Mouse (Mus musculus): ENCODE results near the gene Gm17617. TPM values are rescaled to one million over a fixed set of nuclear protein-coding genes. Genes with fewer than 3 reads are reported as not detected.

Gene Gm17617
- total and polyA plus RNA-seq, 3 experiments, result not detected

GRCm38 (mm10) chr13:55105953-55106691 lies 27.2 kb downstream of the Gm17617 start:
- peaks cover 0 to 27% of the 10 kb centered on the region in 2 experiments; a peak in 3 of 4 replicates for H3K36me3 ChIP-seq (ENCODE audit: control insufficient read depth in 1 of 2, insufficient read depth in 2 of 2, low read length in 2 of 2)
- H3K9me3 ChIP-seq (replicated peaks; ENCODE audit: insufficient read depth, low read length), result no peaks in the 10 kb centered on the region
- TF ChIP-seq ZMIZ1 (IDR thresholded peaks at IDR 0.05; ENCODE audit: low read depth, low read length) (no peak), RCOR1 (IDR thresholded peaks at IDR 0.05; ENCODE audit: low read depth, low read length) (peak; percentile 33; the same call in 1 of the 2 replicates), MYB (IDR thresholded peaks at IDR 0.05; ENCODE audit: low read depth, low read length) (no peak), UBTF (IDR thresholded peaks at IDR 0.05; ENCODE audit: borderline replicate concordance, insufficient read depth, low read depth, low read length) (no peak), TAL1 (IDR thresholded peaks at IDR 0.05; ENCODE audit: low read length) (peak; percentile 15; the same call in 1 of the 2 replicates), MAFK (IDR thresholded peaks at IDR 0.05; ENCODE audit: borderline replicate concordance, low read depth, low read length) (0 out of 2 replicates have a peak, but pooled peaks have one; percentile 23), EP300 (IDR thresholded peaks at IDR 0.05; ENCODE audit: low read depth in 1 of 2, low read length in 2 of 2) (peak; percentile 52 to 60), ZNF384 (IDR thresholded peaks at IDR 0.05; ENCODE audit: low read depth, low read length) (0 out of 2 replicates have a peak, but pooled peaks have one; percentile 29), GATA1 (IDR thresholded peaks at IDR 0.05; ENCODE audit: low read depth, low read length) (peak; percentile 66), TCF12 (IDR thresholded peaks at IDR 0.05; ENCODE audit: low read depth, low read length) (peak; percentile 64; the same call in 1 of the 2 replicates)
- H3K27me3 ChIP-seq (ENCODE audit: control insufficient read depth in 1 of 2, insufficient read depth in 2 of 2, low read length in 2 of 2), result no peaks in the 10 kb centered on the region
- peak overlapping the region; percentile 93 for H3K9ac ChIP-seq (ENCODE audit: control insufficient read depth, low read depth, low read length, poor library complexity, severe bottlenecking)
- peaks cover 3 to 23% of the 10 kb centered on the region in 2 experiments; a peak in 3 of 4 replicates for H3K4me1 ChIP-seq (ENCODE audit: control insufficient read depth in 1 of 2, insufficient read depth in 2 of 2, low read length in 2 of 2)
- peak; percentile 62 for DNase-seq (ENCODE audit: low read depth, low spot score)
- peak overlapping the region; percentile 89 to 91 for H3K4me3 ChIP-seq (ENCODE audit: control insufficient read depth in 1 of 2, insufficient read depth in 1 of 2, low read depth in 2 of 2, low read length in 2 of 2)
- H3K27ac ChIP-seq (ENCODE audit: control insufficient read depth, low read depth, low read length), result peak overlapping the region; percentile 59
- peaks cover 28% of the 10 kb centered on the region for H3K79me2 ChIP-seq (ENCODE audit: control insufficient read depth, insufficient read depth, low read length, poor library complexity)

GRCm38 (mm10) chr13:55105045-55105952 lies 28.0 kb downstream of the Gm17617 start, which contains the start of gene Zfp346:
Zfp346 (plus strand) TSS chr13:55105311.
- Histone ChIP-seq H3K4me1 (ENCODE audit: control insufficient read depth in 1 of 2, insufficient read depth in 2 of 2, low read length in 2 of 2) (peaks cover 3 to 23% of the 10 kb centered on the region in 2 experiments; a peak in 3 of 4 replicates), H3K36me3 (ENCODE audit: control insufficient read depth in 1 of 2, insufficient read depth in 2 of 2, low read length in 2 of 2) (peaks cover 0 to 27% of the 10 kb centered on the region in 2 experiments; a peak in 3 of 4 replicates), H3K9ac (ENCODE audit: control insufficient read depth, low read depth, low read length, poor library complexity, severe bottlenecking) (peak within 1 kb of the TSS; percentile 93), H3K27me3 (ENCODE audit: control insufficient read depth in 1 of 2, insufficient read depth in 2 of 2, low read length in 2 of 2) (no peaks in the 10 kb centered on the region), H3K4me3 (ENCODE audit: control insufficient read depth in 1 of 2, insufficient read depth in 1 of 2, low read depth in 2 of 2, low read length in 2 of 2) (peak within 1 kb of the TSS; percentile 89 to 91), H3K27ac (ENCODE audit: control insufficient read depth, low read depth, low read length) (peak within 1 kb of the TSS; percentile 67), H3K9me3 (replicated peaks; ENCODE audit: insufficient read depth, low read length) (no peaks in the 10 kb centered on the region), H3K79me2 (ENCODE audit: control insufficient read depth, insufficient read depth, low read length, poor library complexity) (peaks cover 28% of the 10 kb centered on the region)
- DNase-seq (ENCODE audit: low read depth, low spot score), result peak; percentile 97
- TF ChIP-seq MAX (IDR thresholded peaks at IDR 0.05; ENCODE audit: low read length) (peak; percentile 34; the same call in 1 of the 2 replicates), JUND (IDR thresholded peaks at IDR 0.05; ENCODE audit: low read depth, low read length) (no peak), TCF12 (IDR thresholded peaks at IDR 0.05; ENCODE audit: low read depth, low read length) (peak; percentile 60), HCFC1 (IDR thresholded peaks at IDR 0.05; ENCODE audit: low read depth, low read length) (peak; percentile 80), CHD2 (IDR thresholded peaks at IDR 0.05; ENCODE audit: low read length) (peak; percentile 93), SIN3A (IDR thresholded peaks at IDR 0.05; ENCODE audit: low read length) (peak; percentile 74), POLR2A (IDR thresholded peaks at IDR 0.05; ENCODE audit: control insufficient read depth in 1 of 2, insufficient read depth in 1 of 2, low read depth in 1 of 2, low read length in 2 of 2, poor library complexity in 1 of 2) (peak; percentile 85 to 94; a peak in 3 of 4 replicates), UBTF (IDR thresholded peaks at IDR 0.05; ENCODE audit: borderline replicate concordance, insufficient read depth, low read depth, low read length) (0 out of 2 replicates have a peak, but pooled peaks have one; percentile 78), KAT2A (conservative IDR thresholded peaks at IDR 0.05; ENCODE audit: low read depth, low read length) (no peak; the same call in 1 of the 2 replicates), TBP (IDR thresholded peaks at IDR 0.05; ENCODE audit: low read depth, low read length) (peak; percentile 74), BHLHE40 (IDR thresholded peaks at IDR 0.05; ENCODE audit: borderline replicate concordance, low read depth, low read length) (no peak), ZMIZ1 (IDR thresholded peaks at IDR 0.05; ENCODE audit: low read depth, low read length) (peak; percentile 89), ZNF384 (IDR thresholded peaks at IDR 0.05; ENCODE audit: low read depth, low read length) (peak; percentile 52), MYC (IDR thresholded peaks at IDR 0.05; ENCODE audit: low read depth, low read length) (0 out of 2 replicates have a peak, but pooled peaks have one; percentile 32), RCOR1 (IDR thresholded peaks at IDR 0.05; ENCODE audit: low read depth, low read length) (no peak), EP300 (IDR thresholded peaks at IDR 0.05; ENCODE audit: low read depth in 1 of 2, low read length in 2 of 2) (no peak), ELF1 (IDR thresholded peaks at IDR 0.05; ENCODE audit: low read depth, low read length) (0 out of 2 replicates have a peak, but pooled peaks have one; percentile 10), CTCF (IDR thresholded peaks at IDR 0.05 in 2 of 3, conservative IDR thresholded peaks at IDR 0.05 in 1 of 3; ENCODE audit: control insufficient read depth in 1 of 3, insufficient read depth in 1 of 3, low read depth in 2 of 3, low read length in 3 of 3, poor library complexity in 1 of 3, severe bottlenecking in 1 of 3) (peak in 1 of 3 experiments; percentile 16; a peak in 1 of 6 replicates), GABPA (IDR thresholded peaks at IDR 0.05; ENCODE audit: low read depth, low read length) (no peak), NRF1 (IDR thresholded peaks at IDR 0.05; ENCODE audit: insufficient read depth, low read depth, low read length, poor library complexity, severe bottlenecking) (peak; percentile 95), ZKSCAN1 (IDR thresholded peaks at IDR 0.05; ENCODE audit: low read depth, low read length) (no peak)
